Mouse (Mus musculus): Measurements from ENCODE around the gene Ypel3.

Gene Ypel3

GRCm38 (mm10) chr7:126794271-126794605 is 17.5 kb downstream of the Ypel3 start:
- DNase-seq: no peak

GRCm38 (mm10) chr7:126795387-126796317 is 18.9 kb downstream of the Ypel3 start:
- peak; percentile 67 for DNase-seq

- DNase-seq: peak; percentile 77
These were observed 19.7 kb downstream of the Ypel3 start for GRCm38 (mm10) chr7:126796350-126796932.

DNA sequence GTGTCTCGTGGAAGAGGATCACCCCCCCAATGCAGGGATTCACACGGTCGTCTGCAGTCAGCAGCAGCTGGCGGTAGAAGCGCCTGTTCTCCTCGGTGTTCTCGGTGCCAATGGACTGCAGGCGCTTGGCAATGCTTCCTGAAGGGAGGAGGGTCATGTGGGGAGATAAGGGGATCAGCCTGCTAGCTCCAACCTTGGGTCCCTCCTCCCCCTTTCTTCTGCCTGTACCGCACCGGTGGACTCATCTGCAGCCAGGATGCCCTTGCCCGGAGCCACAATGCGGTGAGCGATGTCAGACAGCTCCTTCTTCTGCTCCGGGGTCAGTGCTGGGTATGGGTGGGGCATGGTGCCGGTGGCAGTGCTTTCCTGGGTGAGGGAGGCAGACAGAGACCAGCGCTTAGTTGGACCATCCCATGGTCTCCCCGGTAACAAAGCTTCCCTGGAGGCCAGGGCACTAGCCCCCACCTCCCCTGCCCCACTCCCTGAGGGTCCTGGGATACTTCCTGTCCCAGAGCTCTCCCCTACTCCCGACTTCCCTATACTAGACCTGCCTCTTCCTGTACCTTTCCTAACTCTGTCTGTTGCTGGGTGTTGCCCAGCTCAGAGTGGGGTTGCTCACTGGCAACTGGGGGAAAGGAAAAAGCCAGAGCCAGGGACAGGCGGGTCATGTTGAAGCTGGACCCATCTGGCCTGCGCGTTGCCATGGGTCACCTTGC is 20.8 kb downstream of the Ypel3 start, which contains the start of gene Fam57b:
Gene Fam57b (plus strand): TSS at position 258 of the 716 bp plus-strand sequence.
- peak; percentile 84 for DNase-seq

DNA sequence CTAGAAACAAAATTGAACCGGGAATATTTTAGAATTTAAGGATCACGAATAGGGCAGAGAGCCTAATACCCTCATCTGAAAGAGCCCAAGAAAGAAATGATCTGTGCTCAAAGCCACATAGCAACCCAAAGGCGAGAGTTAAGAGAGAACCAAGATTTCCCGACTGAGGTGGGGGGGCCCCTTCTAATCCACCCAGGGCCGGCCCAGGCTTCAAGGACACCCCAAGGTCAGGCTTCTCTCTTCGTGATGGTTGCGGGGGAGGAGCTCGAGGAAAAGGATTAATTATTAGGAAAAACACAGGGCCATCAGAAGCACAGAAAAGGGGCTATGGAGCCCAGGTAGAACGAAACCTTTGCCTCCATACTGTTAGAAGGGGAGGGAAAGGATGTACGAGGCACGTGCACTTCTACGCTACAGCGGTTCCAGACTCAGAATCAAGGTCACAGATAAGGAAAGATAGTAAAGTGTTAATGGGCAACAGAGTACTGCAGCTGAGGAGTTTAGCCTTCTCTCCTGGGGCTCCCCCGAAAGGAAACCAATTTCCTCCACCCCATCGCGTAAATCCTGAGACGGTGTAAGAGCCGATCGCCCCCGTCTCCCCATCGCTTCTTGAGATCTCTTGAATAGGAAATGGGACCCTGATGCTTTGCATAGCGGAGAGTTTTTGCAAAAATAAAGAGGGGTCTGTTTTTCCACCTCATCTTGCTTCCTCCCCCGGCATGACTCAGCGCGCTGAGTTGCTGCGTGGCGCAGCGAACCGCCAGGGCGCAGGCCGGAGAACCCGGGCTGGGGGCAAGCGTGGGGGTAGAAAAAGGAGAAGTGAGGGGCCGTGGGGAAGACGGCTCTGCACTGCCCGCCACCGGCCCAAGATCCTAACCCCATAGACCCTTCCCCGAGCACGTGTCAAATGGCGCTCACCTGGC is 21.6 kb downstream of the Ypel3 start:
- peak; percentile 67 for DNase-seq

DNA sequence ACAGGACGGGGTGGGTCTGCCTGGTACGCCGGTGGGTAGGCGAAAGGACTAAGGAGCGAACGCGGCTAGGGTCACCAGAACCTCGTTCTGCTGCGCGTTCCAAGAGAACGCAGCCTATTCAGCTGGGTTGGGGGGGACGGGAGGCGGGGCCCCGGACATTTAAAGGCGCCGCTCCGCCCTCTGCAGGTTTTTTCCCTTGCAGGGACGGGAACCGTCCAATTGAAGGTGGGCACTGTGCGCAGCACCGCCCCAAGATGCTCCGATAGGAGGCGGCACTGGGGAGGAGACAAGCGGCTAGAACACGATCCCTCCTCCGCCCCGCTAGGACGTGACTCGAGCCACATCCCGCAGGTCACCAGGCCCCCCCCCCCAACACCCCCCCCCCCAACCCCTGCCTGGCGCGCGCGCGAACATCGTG is 22.3 kb downstream of the Ypel3 start:
- DNase-seq: peak; percentile 99

DNA sequence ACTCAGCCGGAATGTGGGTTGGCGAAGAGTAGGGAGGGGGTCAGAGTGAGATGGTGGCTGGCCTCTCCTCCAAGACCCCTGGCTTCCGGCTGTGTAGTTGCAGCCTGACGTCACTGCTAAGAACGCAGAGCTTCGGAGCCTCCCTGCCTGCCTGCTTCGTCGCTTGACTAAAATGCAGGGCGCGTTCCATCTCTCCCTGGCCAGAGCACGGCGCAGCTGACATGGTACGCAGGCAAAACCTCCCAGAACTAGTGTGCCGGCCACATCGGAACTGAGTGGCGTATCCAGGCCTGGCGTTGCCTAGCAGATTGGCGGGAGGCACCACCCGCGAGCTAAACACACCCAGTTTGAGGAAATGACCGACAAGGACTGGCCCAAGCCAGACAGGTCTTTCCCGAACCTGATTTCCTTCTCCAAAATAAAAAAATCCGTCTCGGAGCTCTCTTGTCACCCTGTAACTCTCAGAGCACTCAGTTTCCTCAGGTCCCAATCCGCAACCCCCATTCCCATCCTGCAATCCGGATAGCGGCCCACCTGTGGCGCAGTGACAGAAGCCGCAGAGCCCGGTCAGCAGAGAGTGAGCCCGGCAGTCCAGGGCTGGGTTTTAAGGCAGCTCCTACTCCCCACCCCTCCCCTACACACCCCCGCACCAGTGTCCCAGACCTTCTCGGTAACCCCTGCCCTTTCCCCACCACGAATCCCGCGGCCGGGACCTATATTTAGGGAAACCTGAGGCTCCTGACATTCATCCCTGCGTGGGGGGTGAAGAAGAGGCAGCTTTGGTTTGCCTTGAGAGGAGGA is 22.9 kb downstream of the Ypel3 start:
- peak; percentile 86 for DNase-seq

GRCm38 (mm10) chr7:126800269-126801056 is 23.7 kb downstream of the Ypel3 start:
- DNase-seq: peak; percentile 71

DNA sequence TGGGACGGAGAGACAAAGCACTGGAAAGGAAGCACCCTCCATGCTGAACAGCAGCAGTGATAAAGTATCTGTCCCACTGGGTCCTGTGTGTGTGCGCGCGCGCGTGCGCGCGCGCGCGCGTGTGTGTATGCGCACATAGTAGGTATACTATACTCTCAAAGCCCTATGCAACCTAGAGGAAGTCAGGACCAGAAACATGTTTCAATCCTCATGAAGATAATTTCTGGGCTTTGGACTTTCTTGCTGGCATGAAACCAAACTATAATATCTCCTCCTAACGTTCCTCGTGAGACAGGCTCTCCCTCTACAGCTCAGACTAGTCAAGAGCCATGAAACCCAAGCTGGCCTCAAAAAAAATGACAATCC is 24.3 kb downstream of the Ypel3 start:
- DNase-seq: no peak

- no peak for DNase-seq
These were observed 25.6 kb downstream of the Ypel3 start for GRCm38 (mm10) chr7:126802134-126802889.

- DNase-seq: no peak
These were observed 26.4 kb downstream of the Ypel3 start for GRCm38 (mm10) chr7:126803181-126803580.

- no peak for DNase-seq
These were observed 27.0 kb downstream of the Ypel3 start for GRCm38 (mm10) chr7:126803751-126804150.

GRCm38 (mm10) chr7:126806956-126807355 is 30.2 kb downstream of the Ypel3 start:
- DNase-seq: no peak

DNA sequence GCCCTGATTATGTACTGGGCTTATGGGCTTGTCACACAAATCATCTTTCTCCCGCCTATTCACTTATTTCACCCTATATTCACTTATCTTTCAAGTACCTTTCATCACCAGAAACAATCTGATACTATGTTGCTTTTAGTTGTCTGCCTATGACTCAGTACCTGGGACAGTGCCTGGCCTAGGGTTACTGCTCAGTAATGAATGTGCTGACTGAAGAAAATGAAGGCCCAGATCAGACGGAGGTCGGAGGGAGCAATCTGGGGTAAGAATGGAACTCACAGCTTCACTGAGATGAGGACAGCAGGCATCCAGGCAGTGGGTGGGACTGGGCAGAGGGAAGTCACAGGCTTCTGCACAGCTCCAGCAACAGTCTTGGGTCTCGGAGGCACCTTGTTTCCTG is 30.6 kb downstream of the Ypel3 start:
- no peak for DNase-seq

GRCm38 (mm10) chr7:126808703-126809455 is 32.1 kb downstream of the Ypel3 start:
- peak; percentile 92 for DNase-seq

DNA sequence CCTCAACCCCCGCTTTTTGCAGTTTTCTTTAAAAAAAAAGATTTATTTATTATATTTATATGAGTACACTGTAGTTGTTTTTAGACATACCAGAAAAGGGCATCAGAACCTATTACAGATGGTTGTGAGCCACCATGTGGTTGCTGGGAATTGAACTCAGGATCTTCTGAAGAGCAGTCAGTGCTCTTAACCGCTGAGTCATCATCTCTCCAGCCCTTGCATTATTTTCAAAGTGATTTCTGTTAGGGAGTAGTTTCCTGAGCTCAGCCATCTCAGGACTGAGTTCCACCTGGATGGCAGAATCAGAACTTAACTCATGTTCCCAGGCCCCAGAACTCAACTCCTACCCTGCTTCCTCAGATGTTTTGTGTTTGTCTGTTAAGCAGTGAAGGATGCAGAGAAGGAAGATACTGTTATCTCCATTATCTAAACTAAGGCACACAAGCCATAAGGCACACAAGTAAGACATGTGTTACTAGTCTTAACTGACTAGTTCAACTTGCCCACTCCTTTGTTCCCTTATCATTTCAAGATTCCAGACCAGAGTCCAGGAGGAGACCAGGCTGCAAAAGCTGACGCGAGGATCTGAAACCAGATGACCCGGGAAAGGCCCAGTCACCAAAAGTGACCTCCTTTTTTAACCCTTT is 33.1 kb downstream of the Ypel3 start:
- DNase-seq: no peak

- DNase-seq: no peak
These were observed 39.0 kb downstream of the Ypel3 start for GRCm38 (mm10) chr7:126815726-126816222.

- DNase-seq: no peak
These were observed 39.7 kb downstream of the Ypel3 start for GRCm38 (mm10) chr7:126816494-126816893.

- no peak for DNase-seq
These were observed 40.8 kb downstream of the Ypel3 start for GRCm38 (mm10) chr7:126817595-126817994.

Measured in cerebellum, adult 9-11 months (tissue).